Mouse (Mus musculus) adrenal gland, adult 2 months (tissue): ENCODE results near the gene Gm45623. TPM values are rescaled to one million over a fixed set of nuclear protein-coding genes. Genes with fewer than 3 reads are reported as not detected.

Experiments
- DNase-seq: peaks from one replicate; pipeline ENCODE4 v3.0.0; 2021
- polyA plus RNA-seq: library from polyadenylated mRNA; depleted of rRNA; stranded (reverse); fragments of >200 nt; gene quantifications from 2 replicates; pipeline ENCODE4 v1.2.3, GENCODE M21; 2012
- total RNA-seq, 2 experiments: library from RNA; stranded (reverse); gene quantifications; 2 replicates each; pipeline ENCODE4 v1.2.3; 2021

The Gm45623 gene
- total and polyA plus RNA-seq, 3 experiments = not detected

DNA sequence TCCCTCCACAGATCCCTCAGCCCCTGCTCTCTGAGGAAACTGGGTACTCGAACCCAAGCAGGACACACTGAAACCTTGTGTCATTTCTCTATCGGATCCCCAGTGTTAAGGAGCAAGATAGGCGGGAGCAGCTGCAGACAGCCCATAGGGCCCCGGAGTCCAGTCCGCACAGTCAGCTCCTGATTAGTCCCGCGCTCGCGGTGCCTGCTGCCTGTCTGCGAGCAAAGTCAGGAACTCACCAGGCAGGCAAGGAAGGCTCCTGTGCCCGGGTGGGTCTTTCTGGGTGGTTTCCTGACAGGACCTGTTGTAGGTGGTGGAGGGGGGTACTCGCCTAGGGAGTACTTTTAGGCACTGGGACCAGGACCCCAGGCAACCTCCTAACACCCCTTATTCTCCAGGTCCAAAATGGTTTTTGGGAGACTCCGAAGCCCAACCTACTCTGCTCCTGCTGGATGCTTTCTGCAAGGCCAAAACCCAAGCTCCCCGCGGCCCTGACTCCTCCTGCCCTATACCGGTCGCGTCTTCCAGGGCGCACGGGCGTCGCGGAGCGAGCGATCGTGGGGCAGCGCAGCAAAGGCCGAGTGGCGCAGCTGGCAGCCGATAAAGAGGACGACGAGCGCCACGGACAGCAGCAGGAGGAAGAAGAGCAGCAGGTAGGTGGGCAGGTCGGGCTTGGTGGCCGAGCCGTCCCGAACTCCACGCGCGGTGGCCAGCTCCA lies 994 bp downstream of the Gm45623 start:
- DNase-seq = no peak

DNA sequence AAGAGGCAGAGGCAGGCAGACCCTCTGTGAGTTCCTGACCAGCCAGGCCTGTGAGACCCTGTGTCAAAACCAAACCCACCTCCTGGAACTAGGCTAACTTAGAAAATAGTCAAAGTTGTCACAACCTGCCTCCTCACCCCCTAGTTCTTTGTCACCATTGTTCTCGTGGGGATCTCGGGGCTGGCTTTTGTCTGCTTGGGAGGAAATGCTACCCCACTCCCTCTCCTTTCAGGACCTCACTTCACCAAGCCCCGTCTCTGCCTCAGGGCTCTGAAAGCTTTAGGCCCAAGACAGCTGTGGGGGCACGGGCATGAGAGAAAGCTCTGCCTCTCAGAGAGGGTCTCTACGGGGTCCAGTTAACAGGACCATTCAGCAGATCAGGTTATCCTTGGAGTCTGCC lies 1.9 kb downstream of the Gm45623 start:
- no peak for DNase-seq

DNA sequence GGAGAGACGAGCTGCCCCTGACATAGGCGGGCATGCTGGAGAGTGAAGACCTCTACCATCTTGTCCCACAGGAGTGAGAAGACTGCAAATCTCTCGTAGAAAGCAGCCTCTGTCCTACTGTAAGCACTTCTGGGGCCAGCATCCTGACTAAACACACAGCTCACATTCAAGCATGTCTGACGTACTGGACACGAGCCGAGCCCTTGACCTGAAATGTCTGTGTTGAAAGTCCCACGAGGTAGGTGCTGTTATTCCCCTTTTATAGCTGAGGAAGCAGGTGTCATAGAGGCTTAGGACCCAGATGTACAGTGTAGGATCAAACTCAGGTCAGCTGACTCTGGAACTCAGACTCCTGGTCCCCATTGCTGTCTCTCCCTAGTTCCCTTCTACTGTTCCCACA lies 4.2 kb downstream of the Gm45623 start:
- DNase-seq = no peak

GRCm38 (mm10) chr13:56747554-56747953 lies 6.1 kb downstream of the Gm45623 start:
- no peak for DNase-seq

GRCm38 (mm10) chr13:56746739-56747532 lies 6.7 kb downstream of the Gm45623 start:
- no peak for DNase-seq

- no peak for DNase-seq
Measured at GRCm38 (mm10) chr13:56742325-56742901, 11.2 kb downstream of the Gm45623 start.

DNA sequence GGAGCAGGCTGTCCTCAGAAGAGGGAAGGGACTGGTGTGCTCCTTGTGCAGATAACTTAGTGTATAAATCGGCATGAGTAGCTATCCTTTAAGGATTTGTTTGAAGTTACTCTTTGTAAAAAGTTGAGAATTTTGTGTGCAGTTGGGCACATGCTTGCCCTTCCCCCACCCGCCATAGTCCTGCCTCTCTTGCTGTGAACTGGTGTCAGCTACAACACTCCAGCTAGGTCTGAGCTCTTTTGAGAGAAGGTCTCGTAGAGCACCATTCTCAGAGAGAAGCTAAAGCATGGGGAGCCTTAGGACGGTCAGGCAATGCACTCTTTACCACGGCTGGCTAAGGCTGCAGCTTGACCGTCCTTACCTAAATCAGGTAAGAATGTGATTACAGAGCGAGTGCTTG lies 11.9 kb downstream of the Gm45623 start:
- no peak for DNase-seq

DNA sequence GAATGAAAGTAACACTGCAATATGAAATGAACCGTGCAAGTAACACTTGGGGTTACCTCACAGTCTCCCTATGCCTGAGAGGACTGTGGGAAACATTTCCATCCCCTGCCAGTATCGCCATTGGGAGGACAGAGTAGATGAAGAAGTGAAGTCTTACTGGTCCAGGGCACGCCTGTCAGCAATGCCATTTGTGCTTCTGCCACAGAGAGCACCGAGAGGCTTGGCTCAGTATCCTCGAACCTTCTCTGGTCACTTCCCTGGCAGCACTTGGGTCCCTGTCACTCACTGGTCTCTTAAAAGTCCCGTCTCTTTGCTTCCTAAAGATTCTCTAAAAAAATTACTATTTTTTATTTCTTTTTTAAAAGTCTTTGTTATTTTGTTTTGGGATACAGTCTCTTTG lies 13.1 kb downstream of the Gm45623 start:
- no peak for DNase-seq

DNA sequence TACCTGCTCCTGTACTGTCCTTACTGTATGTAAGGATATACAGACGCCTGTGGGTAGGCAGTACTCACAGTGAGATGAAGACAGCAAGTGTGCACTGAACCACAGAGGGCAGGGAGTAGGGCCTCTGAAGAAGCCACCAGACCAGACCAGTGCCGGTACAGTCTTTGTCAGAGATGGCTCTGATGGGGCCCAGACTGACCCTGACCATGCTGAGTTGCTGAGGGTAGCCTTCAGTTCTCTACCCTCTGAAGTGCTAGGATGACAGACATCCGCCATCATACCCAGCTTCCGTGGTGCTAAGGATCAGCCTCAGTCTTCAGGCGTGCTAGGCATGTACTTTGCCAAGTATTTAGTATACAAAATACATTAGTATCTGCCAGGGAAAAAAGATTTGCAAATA lies 14.1 kb downstream of the Gm45623 start:
- DNase-seq = no peak

- DNase-seq = peak; percentile 38
Measured at GRCm38 (mm10) chr13:56735212-56735875, 18.3 kb downstream of the Gm45623 start.

GRCm38 (mm10) chr13:56734617-56735016 lies 19.0 kb downstream of the Gm45623 start:
- DNase-seq = peak; percentile 59

GRCm38 (mm10) chr13:56729046-56729445 lies 24.6 kb downstream of the Gm45623 start:
- DNase-seq = no peak

DNA sequence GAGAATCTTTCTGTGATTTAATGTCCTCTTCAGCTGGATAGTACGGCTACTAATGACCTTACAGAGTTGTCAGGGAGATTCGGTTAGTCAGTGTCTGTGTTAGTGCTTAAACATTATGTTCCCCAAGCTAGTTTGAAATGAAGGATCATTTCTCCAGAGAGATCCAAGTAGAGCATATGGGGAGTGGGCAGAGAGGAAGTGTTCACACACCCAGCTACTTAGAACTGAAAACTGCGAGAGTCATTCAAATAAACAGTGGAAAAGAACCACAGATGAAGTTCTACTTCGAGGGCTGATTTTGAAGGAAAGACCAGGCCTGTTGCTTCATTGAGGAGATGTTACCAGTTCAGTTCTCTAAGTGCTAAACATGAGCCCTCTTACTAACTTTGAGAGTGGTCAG lies 27.1 kb downstream of the Gm45623 start:
- DNase-seq = no peak

GRCm38 (mm10) chr13:56712221-56712620 lies 41.4 kb downstream of the Gm45623 start:
- DNase-seq = no peak

DNA sequence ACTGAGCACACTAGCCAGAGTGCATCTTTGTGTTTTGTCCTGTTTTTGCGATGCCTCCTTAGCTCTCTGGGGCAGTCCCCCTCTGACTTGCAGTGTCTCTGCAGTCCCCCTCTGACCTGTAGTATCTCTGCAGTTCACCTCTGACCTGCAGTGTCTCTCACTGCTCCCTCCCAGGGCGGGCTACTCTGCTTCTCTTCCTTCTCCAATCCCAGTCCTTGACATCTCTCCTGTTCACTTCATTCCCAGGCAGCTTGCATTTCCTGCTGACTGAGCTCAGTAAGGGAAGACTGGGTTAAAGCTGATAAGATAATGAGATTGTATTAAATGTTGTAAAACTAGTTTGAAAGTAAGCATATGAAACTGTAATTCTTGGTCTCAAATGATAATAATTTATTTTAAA lies 43.0 kb downstream of the Gm45623 start:
- no peak for DNase-seq

DNA sequence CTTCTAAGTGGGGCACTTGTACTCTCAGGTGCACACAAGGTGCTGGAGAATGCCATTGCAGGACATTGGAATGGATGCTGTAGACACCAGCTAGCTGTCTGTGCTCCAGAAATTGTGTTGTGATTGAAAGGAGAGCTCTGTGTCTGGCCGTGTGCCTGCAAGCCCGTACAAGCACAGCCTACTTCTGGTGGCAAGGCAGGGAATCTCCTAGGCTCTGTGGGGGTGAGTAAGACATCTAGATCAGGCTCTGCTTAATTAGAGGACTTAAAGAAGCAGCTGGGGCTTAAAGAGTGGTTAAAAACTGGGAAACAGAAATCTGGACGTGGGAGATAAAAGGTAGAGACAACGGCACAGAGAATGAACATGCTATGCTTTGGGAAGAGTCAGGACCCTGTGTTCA lies 46.0 kb downstream of the Gm45623 start:
- no peak for DNase-seq

GRCm38 (mm10) chr13:56707111-56707510 lies 46.5 kb downstream of the Gm45623 start:
- no peak for DNase-seq

DNA sequence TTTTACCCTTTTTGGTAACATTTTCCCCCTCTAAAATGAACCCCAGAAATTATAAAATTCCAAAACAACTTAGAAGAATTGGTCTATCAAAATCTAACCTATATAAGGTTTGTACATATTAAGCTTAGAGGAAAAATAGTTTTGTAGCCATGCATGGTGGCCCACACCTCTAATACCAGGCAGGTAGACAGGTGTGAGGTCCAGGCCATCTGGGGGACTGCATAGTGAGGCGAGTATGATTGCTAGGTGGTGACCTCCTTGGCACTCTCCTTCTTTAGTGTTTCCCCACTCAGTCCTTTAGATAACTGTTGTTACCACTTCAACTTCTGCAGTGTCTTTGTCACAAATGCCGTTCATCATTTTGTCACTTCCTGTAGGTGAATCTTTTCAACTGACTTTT lies 49.0 kb downstream of the Gm45623 start:
- no peak for DNase-seq

GRCm38 (mm10) chr13:56703871-56704321 lies 49.7 kb downstream of the Gm45623 start:
- DNase-seq = peak; percentile 61

DNA sequence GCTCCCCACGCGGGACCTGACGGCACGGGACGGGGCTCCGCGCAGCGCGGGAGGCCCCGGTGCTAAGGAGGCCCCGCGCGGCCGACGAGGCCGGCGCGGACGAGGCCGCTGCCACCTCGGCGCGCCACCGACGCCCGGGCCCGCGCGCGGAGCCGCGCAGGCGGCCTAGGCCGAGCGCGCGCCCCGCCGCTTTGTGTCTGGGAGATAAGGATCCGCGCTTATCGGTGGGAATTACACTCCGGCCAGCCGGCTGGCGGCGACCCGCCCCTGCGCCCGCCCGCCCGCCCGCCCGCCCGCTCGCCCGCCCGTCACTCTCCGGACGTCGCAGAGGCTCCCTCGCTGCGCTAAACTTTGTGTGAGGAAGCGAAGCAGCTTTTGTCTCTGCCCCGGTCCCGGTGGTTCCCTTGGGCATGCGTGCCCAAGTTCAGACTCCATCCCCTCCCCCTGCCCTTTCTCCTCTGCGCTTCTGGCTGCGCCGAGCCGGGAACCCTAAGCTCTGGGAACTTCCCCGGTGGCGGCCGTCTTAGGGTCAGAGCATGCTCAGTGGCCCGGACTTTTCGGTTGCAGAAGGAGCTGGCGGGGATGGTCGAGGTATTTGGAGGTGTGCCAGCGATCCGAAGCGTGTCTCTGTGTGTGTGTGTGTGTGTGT lies 50.3 kb downstream of the Gm45623 start:
- peak; percentile 88 for DNase-seq

DNA sequence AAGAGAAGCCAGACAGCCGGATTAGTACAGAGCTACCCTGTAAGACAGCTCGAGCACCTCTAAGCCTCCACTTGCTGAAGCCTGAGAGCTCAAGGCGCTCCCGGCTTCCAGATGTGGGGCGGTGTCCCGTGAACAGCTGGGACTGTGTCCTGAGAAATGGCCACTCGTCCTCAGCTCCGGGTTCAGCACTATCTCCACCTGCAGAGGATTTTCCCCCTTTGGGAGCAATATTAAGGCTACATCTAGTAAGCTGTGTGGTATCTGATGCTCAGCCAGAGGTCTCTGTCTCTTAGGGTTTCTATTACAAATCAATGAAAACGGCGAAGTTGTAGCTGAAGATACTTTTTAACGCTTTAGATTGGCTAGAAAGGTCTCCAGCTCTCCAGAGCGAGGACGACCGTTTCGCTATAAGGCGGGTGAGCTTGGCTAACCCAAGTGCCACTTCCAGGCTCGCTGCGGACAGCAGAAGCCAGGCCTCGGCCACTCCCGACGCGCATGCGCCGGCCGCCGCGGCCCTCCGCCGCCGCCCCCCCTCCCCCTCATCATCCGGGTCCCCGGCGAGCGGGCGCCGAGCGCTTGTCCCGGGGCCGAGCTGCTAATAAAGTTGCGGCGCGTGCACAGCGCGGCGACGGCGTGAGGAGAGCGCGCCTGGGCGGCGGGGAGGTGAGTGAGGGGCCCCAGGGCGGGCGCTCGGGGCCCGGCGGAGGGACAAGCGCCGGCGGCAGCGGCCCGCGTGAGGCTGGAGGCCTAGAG lies 51.0 kb downstream of the Gm45623 start, which contains the start of gene Smad5:
Gene Smad5 (plus strand): TSS at position 542 of the 753 bp plus-strand sequence.
- peak; percentile 95 for DNase-seq
